Mouse (Mus musculus) E14TG2a.4 (cell line): Measurements from ENCODE around the gene Gm10778.

Experiments
- CTCF ChIP-seq: conservative IDR thresholded peaks from 2 replicates; pipeline ENCODE4 v1.5.1; 2014; ENCODE audit warnings: low read length
- NANOG ChIP-seq: IDR thresholded peaks from 2 replicates; pipeline ENCODE4 v1.6.1; 2014; ENCODE audit warnings: borderline replicate concordance, low read length, mixed read lengths

- no peak for TF ChIP-seq CTCF
- no peak for TF ChIP-seq NANOG
These were observed 21.0 kb upstream of the Gm10778 start for GRCm38 (mm10) chr10:81627836-81628220.
